Mouse (Mus musculus): ENCODE results near the gene Atf3. TPM values are rescaled to one million over a fixed set of nuclear protein-coding genes. Genes with fewer than 3 reads are reported as not detected.

The Atf3 gene
- polyA plus RNA-seq, 1 experiment from 2014 or later, result 0.73 TPM

- 16% methylated on average over 38 of the region's 38 CpGs for WGBS
Observed at GRCm38 (mm10) chr1:191125811-191126638, 91.8 kb downstream of the Atf3 start.

GRCm38 (mm10) chr1:191124288-191124687 lies 93.6 kb downstream of the Atf3 start:
- Histone ChIP-seq H3K9ac (no peak overlapping the region), H3K36me3 (no peaks in the 10 kb centered on the region), H3K4me1 (replicated peaks) (0 out of 2 replicates have a peak, but pooled peaks cover 5% of the 10 kb centered on the region), H3K4me3 (no peak overlapping the region), H3K27me3 (peaks cover 4% of the 10 kb centered on the region; the same call in 1 of the 2 replicates), H3K27ac (replicated peaks) (no peak overlapping the region), H3K9me3 (no peaks in the 10 kb centered on the region), H3K4me2 (no peak overlapping the region)
- WGBS, result 57% methylated on average over 4 of the region's 4 CpGs
- ATAC-seq (ENCODE audit: low FRiP score, low read depth), result no peak

More at GRCm38 (mm10) chr1:191125811-191126638, 91.8 kb downstream of the Atf3 start:
- Histone ChIP-seq H3K9ac (no peak overlapping the region), H3K4me1 (replicated peaks) (0 out of 2 replicates have a peak, but pooled peaks cover 5% of the 10 kb centered on the region), H3K27ac (replicated peaks) (no peak overlapping the region), H3K4me2 (peak overlapping the region; percentile 55), H3K4me3 (peak overlapping the region; percentile 24), H3K27me3 (peaks cover 4% of the 10 kb centered on the region; the same call in 1 of the 2 replicates), H3K36me3 (no peaks in the 10 kb centered on the region), H3K9me3 (no peaks in the 10 kb centered on the region)
- ATAC-seq (ENCODE audit: low FRiP score, low read depth), result 0 out of 2 replicates have a peak, but pooled peaks have one; percentile 54

- Histone ChIP-seq H3K9ac (no peak overlapping the region), H3K27me3 (peaks cover 4% of the 10 kb centered on the region; the same call in 1 of the 2 replicates), H3K4me3 (no peak overlapping the region), H3K9me3 (no peaks in the 10 kb centered on the region), H3K4me2 (no peak overlapping the region), H3K36me3 (no peaks in the 10 kb centered on the region), H3K4me1 (replicated peaks) (0 out of 2 replicates have a peak, but pooled peaks cover 5% of the 10 kb centered on the region), H3K27ac (replicated peaks) (no peak overlapping the region)
- 85% methylated on average over 2 of the region's 2 CpGs for WGBS
- no peak for ATAC-seq (ENCODE audit: low FRiP score, low read depth)
Observed at GRCm38 (mm10) chr1:191123696-191124095, 94.1 kb downstream of the Atf3 start.

GRCm38 (mm10) chr1:191122744-191123143 lies 95.1 kb downstream of the Atf3 start:
- 46% methylated on average over 3 of the region's 3 CpGs for WGBS

More at GRCm38 (mm10) chr1:191122744-191123143, 95.1 kb downstream of the Atf3 start:
- Histone ChIP-seq H3K36me3 (no peaks in the 10 kb centered on the region), H3K9ac (no peak overlapping the region), H3K27me3 (peaks cover 4% of the 10 kb centered on the region; the same call in 1 of the 2 replicates), H3K9me3 (no peaks in the 10 kb centered on the region), H3K4me1 (replicated peaks) (0 out of 2 replicates have a peak, but pooled peaks cover 5% of the 10 kb centered on the region), H3K4me3 (no peak overlapping the region), H3K27ac (replicated peaks) (no peak overlapping the region), H3K4me2 (no peak overlapping the region)
- no peak for ATAC-seq (ENCODE audit: low FRiP score, low read depth)

Other genes starting within 250 kb of the Atf3 start
- 77.3 and 83.6 TPM in 2 replicates for gene Vash2, start 238.7 kb downstream of the Atf3 start, polyA plus RNA-seq (2015; fragmentation: Nextera tagmentation; extraction: Ambion mirVana)
- 9.9 and 10.2 TPM in 2 replicates for gene Flvcr1, start 191.9 kb downstream of the Atf3 start, polyA plus RNA-seq (2015; fragmentation: Nextera tagmentation; extraction: Ambion mirVana)
- not detected in 2 replicates for gene Spata45, start 181.4 kb downstream of the Atf3 start, polyA plus RNA-seq (2015; fragmentation: Nextera tagmentation; extraction: Ambion mirVana)
- gene Tatdn3, start 155.1 kb downstream of the Atf3 start, polyA plus RNA-seq (2015; fragmentation: Nextera tagmentation; extraction: Ambion mirVana), result 14.5 TPM in 2 replicates
- 4.6 and 4.9 TPM in 2 replicates for gene Nsl1, start 155.0 kb downstream of the Atf3 start, polyA plus RNA-seq (2015; fragmentation: Nextera tagmentation; extraction: Ambion mirVana)
- gene Batf3, start 120.2 kb downstream of the Atf3 start, polyA plus RNA-seq (2015; fragmentation: Nextera tagmentation; extraction: Ambion mirVana), result 2.0 and 2.3 TPM in 2 replicates
- not detected in 2 replicates for gene Fam71a, start 53.2 kb downstream of the Atf3 start, polyA plus RNA-seq (2015; fragmentation: Nextera tagmentation; extraction: Ambion mirVana)
- 138 TPM in 2 replicates for gene Nenf, start 100.2 kb upstream of the Atf3 start, polyA plus RNA-seq (2015; fragmentation: Nextera tagmentation; extraction: Ambion mirVana)
- gene Tmem206, start 107.9 kb upstream of the Atf3 start, polyA plus RNA-seq (2015; fragmentation: Nextera tagmentation; extraction: Ambion mirVana), result 35.9 and 36.1 TPM in 2 replicates
- 9.6 and 9.9 TPM in 2 replicates for gene Ppp2r5a, start 185.2 kb upstream of the Atf3 start, polyA plus RNA-seq (2015; fragmentation: Nextera tagmentation; extraction: Ambion mirVana)